15 mouse cellular contexts compared by ENCODE assay signal in the genomic region with DNA sequence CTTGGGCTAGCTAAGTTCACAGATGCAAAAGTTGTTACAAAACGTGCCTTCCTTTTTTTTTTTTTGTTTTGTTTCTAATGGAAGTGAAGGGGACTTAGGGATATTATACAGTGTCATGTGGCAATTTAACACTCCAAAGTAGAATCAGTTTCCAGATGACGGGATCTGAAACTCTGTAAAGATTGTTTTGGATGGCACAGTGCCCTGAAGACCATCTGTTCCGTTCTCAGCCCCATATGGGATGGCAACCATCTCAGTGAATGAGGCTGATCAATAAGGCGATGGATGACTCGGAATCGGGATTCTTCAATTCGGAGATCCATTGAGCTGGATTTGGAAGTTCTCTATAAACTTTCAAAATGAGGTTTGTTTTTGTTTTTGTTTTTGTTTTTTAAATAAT. TPM values are rescaled to one million over a fixed set of nuclear protein-coding genes. Genes with fewer than 3 reads are reported as not detected.
DNase-seq lines count a peak whose midpoint lies in the region.
"Had no signal": no experiment of that assay in that cellular context is flagged by ENCODE, and none has a peak within 500 bp of the region (broad histone marks: within the 10 kb centered on the region; RNA-seq: fewer than 3 reads in every experiment).

No protein-coding gene starts in this region.

- peak; percentile 75 to 80 for DNase-seq in cerebellum, postnatal 10 days
- no peak for DNase-seq in cerebellum, adult 11 months
- peak; percentile 57 for DNase-seq in left cerebral cortex, postnatal 4 days
- DNase-seq in left cerebral cortex, adult 11 months (ENCODE audit: low spot score): no peak
- peak; percentile 37 to 56 for DNase-seq in cerebellum, postnatal 25 days
- DNase-seq in layer of hippocampus, postnatal 10 days (ENCODE audit: low spot score in 2 of 2): peak; percentile 56 to 61
- no peak for DNase-seq in lung, postnatal 25 days (ENCODE audit: low spot score)
- DNase-seq in spleen, postnatal 14 days (ENCODE audit: low spot score in 2 of 2): no peak
- DNase-seq: adrenal gland, postnatal 25 days; B cell, adult 2 months; heart, postnatal 36 days; kidney, adult 8-10 months; kidney, postnatal 36 days; right cerebral cortex, adult 18-20 months; thymus, postnatal 25 days had no signal

- intact Hi-C loops in left cerebral cortex, postnatal 4 days (cut with DNase I): no loop called here

RNA-seq across cellular contexts. Expression of gene Tsc22d1, which starts 17.6 kb away (rescaled TPM):
- 100 to 1,000 TPM; 619 to 641 TPM for total RNA-seq in left cerebral cortex, postnatal 4 days (2021)
- total RNA-seq in layer of hippocampus, postnatal 10 days (2021): 100 to 1,000 TPM; 530 to 560 TPM

Comparison
In these comparisons a context has a peak if more than half of its experiments do, and no peak if none do; other contexts are left out.
1. DNase-seq: peak in cerebellum, postnatal 10 days (2 of 2), left cerebral cortex, postnatal 4 days (single experiment), cerebellum, postnatal 25 days (2 of 2) and layer of hippocampus, postnatal 10 days (2 of 2); none in cerebellum, adult 11 months (single experiment), left cerebral cortex, adult 11 months (single experiment), lung, postnatal 25 days (single experiment) and spleen, postnatal 14 days (0 of 2).